Mouse (Mus musculus) myocyte (in vitro differentiated cells): ENCODE results near the gene Gm11099.

ENCODE experiments used
- E2F4 ChIP-seq: IDR thresholded peaks from one replicate; pipeline ENCODE4 v1.6.1; 2011; ENCODE audit warnings: mild to moderate bottlenecking, control low read depth, moderate library complexity; ENCODE audit not compliant: insufficient read depth
- MAX ChIP-seq: IDR thresholded peaks from one replicate; pipeline ENCODE4 v1.6.1; 2011; ENCODE audit warnings: low read depth, mild to moderate bottlenecking, control low read depth
- MYOD1 ChIP-seq, 3 experiments: IDR thresholded peaks; one replicate each; pipeline ENCODE4 v1.6.1; 2011; ENCODE audit warnings: control low read depth in 2 of 3, low read depth in 2 of 3, mild to moderate bottlenecking in 2 of 3, moderate library complexity in 1 of 3; ENCODE audit not compliant: insufficient read length in 2 of 3, control insufficient read depth in 1 of 3
- POLR2A ChIP-seq: IDR thresholded peaks from one replicate; pipeline ENCODE4 v1.6.1; 2011; ENCODE audit warnings: low read depth, mild to moderate bottlenecking, control low read depth, moderate library complexity; ENCODE audit not compliant: insufficient read length

DNA sequence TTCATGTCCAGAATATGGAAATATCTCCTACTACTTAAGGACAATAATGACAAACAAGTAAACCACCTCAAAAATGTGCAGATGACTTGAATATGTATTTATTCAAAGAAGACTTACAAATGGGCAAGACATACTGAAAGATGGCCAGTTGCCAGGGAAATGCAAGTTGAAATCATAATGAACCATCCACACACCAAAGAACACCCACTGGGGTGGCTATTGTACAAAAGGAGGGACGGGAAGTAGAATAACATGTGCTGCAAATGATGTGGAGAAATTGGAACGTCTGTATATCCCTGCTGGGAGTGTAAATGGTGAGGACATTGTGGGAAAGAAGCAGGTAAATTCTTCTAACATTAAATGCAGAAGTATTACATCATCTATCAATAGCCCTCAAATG is 46.3 kb upstream of the Gm11099 start:
- TF ChIP-seq MAX (no peak), POLR2A (no peak), E2F4 (no peak), MYOD1 (IDR thresholded peaks at IDR 0.05; ENCODE audit: control insufficient read depth in 1 of 3, insufficient read length in 2 of 3, low read depth in 2 of 3) (no peak)
